ENCODE assay signal across 9 mouse cellular contexts in the genomic region with DNA sequence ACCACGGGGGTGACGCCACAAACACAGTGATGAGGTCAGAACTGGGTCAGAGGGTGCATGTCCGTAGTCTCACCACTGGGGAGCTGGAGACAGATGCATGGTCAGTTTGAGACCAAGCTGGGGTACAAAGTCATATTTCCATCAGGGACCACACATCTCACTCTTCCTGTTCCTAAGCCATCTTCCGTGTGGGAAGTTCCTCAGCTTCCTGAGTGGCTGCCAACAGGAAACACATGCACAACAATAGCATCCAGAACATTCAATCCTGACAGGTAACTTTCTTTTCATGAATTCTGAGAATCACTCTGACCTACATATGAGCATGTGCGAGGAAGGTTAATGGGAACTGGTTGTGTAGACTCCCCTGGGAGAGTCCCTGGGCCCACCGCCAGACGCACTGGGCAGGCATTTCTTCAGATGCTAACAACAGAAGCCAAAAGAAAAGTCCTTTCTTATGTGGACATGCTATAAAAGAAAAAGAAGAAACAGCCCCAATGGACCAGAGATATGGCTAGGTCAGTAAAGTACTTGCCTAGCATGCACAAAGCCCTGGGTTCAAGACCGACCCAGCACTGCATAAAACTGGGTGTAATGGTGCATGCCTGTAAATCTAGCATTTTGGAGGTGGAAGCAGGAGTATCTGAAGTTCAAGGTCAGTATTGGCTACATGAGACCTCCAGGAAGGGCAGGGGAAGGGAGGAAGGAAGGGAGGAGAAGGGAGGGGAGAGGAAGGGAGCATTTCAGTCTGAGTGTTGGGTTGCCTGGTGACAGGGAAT.
A peak's percentile ranks its signal among the peaks of the same experiment; 100 is the strongest.
DNase-seq lines count a peak whose midpoint lies in the region; ATAC-seq lines count a peak whose summit lies in the region.
"Had no signal": no experiment of that assay in that cellular context is flagged by ENCODE, and none has a peak within 500 bp of the region (broad histone marks: within the 10 kb centered on the region; RNA-seq: fewer than 3 reads in every experiment).

No protein-coding gene starts in this region.

- no peak overlapping the region for H3K4me2 ChIP-seq in heart, embryonic 11.5 days
- no peak overlapping the region for H3K4me2 ChIP-seq in forebrain, embryonic 16.5 days (ENCODE audit: low read length)
- no peak overlapping the region for H3K4me2 ChIP-seq in midbrain, embryonic 13.5 days (replicated peaks)
- H3K4me2 ChIP-seq: embryonic facial prominence, embryonic 15.5 days had no signal

- peaks cover 37% of the 10 kb centered on the region for H3K4me1 ChIP-seq in heart, embryonic 11.5 days (ENCODE audit: control insufficient read depth, insufficient read depth, low read length)
- peaks cover 4% of the 10 kb centered on the region; the same call in 1 of the 2 replicates for H3K4me1 ChIP-seq in forebrain, embryonic 16.5 days (replicated peaks; ENCODE audit: control insufficient read depth, insufficient read depth, low read length)
- H3K4me1 ChIP-seq in midbrain, embryonic 13.5 days (replicated peaks), result peaks cover 8% of the 10 kb centered on the region

- no peaks in the 10 kb centered on the region for H3K36me3 ChIP-seq in heart, embryonic 11.5 days (ENCODE audit: control insufficient read depth, insufficient read depth, low read length)
- H3K36me3 ChIP-seq in forebrain, embryonic 16.5 days (ENCODE audit: control insufficient read depth, insufficient read depth), result no peaks in the 10 kb centered on the region
- H3K36me3 ChIP-seq in midbrain, embryonic 13.5 days, result no peaks in the 10 kb centered on the region
- H3K36me3 ChIP-seq: embryonic facial prominence, embryonic 15.5 days had no signal

- no peak overlapping the region for H3K9ac ChIP-seq in heart, embryonic 11.5 days (ENCODE audit: low read depth, low read length)
- no peak overlapping the region for H3K9ac ChIP-seq in forebrain, embryonic 16.5 days (replicated peaks; ENCODE audit: low read depth, low read length)
- no peak overlapping the region for H3K9ac ChIP-seq in midbrain, embryonic 13.5 days (replicated peaks)
- H3K9ac ChIP-seq: embryonic facial prominence, embryonic 15.5 days had no signal

- 85% methylated on average over 8 of the region's 8 CpGs for WGBS in heart, embryonic 11.5 days (ENCODE audit: insufficient replicate concordance)
- 91% methylated on average over 8 of the region's 8 CpGs for WGBS in forebrain, embryonic 16.5 days
- WGBS in midbrain, embryonic 13.5 days, result 93% methylated on average over 8 of the region's 8 CpGs

- no peak overlapping the region for H3K27ac ChIP-seq in heart, embryonic 11.5 days (ENCODE audit: low read depth, low read length)
- no peak overlapping the region for H3K27ac ChIP-seq in forebrain, embryonic 16.5 days (ENCODE audit: low read length)
- H3K27ac ChIP-seq in midbrain, embryonic 13.5 days, result no peak overlapping the region
- H3K27ac ChIP-seq: embryonic facial prominence, embryonic 15.5 days had no signal

- DNase-seq in heart, adult 18-20 months, result peak; percentile 84 to 86
- DNase-seq in cerebellum, postnatal 25 days, result peak; percentile 58 to 74
- DNase-seq in heart, postnatal 25 days (ENCODE audit: low spot score), result peak; percentile 63
- DNase-seq in lung, postnatal 36 days, result peak; percentile 34
- no peak for DNase-seq in yolk sac, embryonic 10.5 days (ENCODE audit: low spot score)

- H3K4me3 ChIP-seq in heart, embryonic 11.5 days (ENCODE audit: low read depth, low read length), result no peak overlapping the region
- H3K4me3 ChIP-seq in forebrain, embryonic 16.5 days (replicated peaks; ENCODE audit: low read length), result no peak overlapping the region
- no peak overlapping the region for H3K4me3 ChIP-seq in midbrain, embryonic 13.5 days (replicated peaks)
- H3K4me3 ChIP-seq: embryonic facial prominence, embryonic 15.5 days had no signal

- no peak for ATAC-seq in heart, embryonic 11.5 days (replicated peaks; ENCODE audit: insufficient number of reproducible peaks, low FRiP score, low TSS enrichment)
- no peak for ATAC-seq in forebrain, embryonic 16.5 days
- ATAC-seq in midbrain, embryonic 13.5 days, result no peak

- no peaks in the 10 kb centered on the region for H3K9me3 ChIP-seq in heart, embryonic 11.5 days (replicated peaks; ENCODE audit: control insufficient read depth, low read length)
- H3K9me3 ChIP-seq in forebrain, embryonic 16.5 days (ENCODE audit: control insufficient read depth, low read length), result no peaks in the 10 kb centered on the region
- no peaks in the 10 kb centered on the region for H3K9me3 ChIP-seq in midbrain, embryonic 13.5 days
- H3K9me3 ChIP-seq: embryonic facial prominence, embryonic 15.5 days had no signal

- H3K27me3 ChIP-seq in heart, embryonic 11.5 days (ENCODE audit: control insufficient read depth, insufficient read depth, low read length), result no peaks in the 10 kb centered on the region
- no peaks in the 10 kb centered on the region for H3K27me3 ChIP-seq in forebrain, embryonic 16.5 days (replicated peaks; ENCODE audit: control insufficient read depth, insufficient read depth, low read length)
- no peaks in the 10 kb centered on the region for H3K27me3 ChIP-seq in midbrain, embryonic 13.5 days
- H3K27me3 ChIP-seq: embryonic facial prominence, embryonic 15.5 days had no signal

- intact Hi-C loops in heart, postnatal 25 days (cut with DNase I), result loop anchor here (5.0 kb wide), 1 partner anchor 37 kb away; no protein-coding TSS in a partner anchor
